Mouse (Mus musculus) forebrain, embryonic 13.5 days (tissue): ENCODE measurements around the gene Ppp1r12b. TPM values are rescaled to one million over a fixed set of nuclear protein-coding genes. Genes with fewer than 3 reads are reported as not detected.

Experiments used
- ATAC-seq: fragments of 200-750 bp; cut with Nextera tagmentation; 2 replicates; pipeline ENCODE4 v1.8.0; 2017
- H3K27ac ChIP-seq: fragments of 300-500 bp; sonication (generic); 2 replicates; pipeline ENCODE4 v1.5.1; 2015; ENCODE audit warnings: inconsistent platforms, mild to moderate bottlenecking, moderate library complexity
- H3K27me3 ChIP-seq: fragments of 300-500 bp; sonication (generic); 2 replicates; pipeline ENCODE4 v1.6.1; 2015; ENCODE audit warnings: mild to moderate bottlenecking, inconsistent platforms
- H3K36me3 ChIP-seq: fragments of 300-500 bp; sonication (generic); 2 replicates; pipeline ENCODE4 v1.6.1; 2015; ENCODE audit warnings: mild to moderate bottlenecking, inconsistent platforms; ENCODE audit not compliant: poor library complexity, severe bottlenecking
- H3K4me1 ChIP-seq: fragments of 300-500 bp; sonication (generic); 2 replicates; pipeline ENCODE4 v1.6.1; 2015; ENCODE audit warnings: inconsistent platforms
- H3K4me2 ChIP-seq: fragments of 300-500 bp; sonication (generic); 2 replicates; pipeline ENCODE4 v1.6.1; 2015; ENCODE audit warnings: inconsistent platforms, mild to moderate bottlenecking, moderate library complexity
- H3K4me3 ChIP-seq: fragments of 300-500 bp; sonication (generic); 2 replicates; pipeline ENCODE4 v1.5.1; 2015; ENCODE audit warnings: mild to moderate bottlenecking, inconsistent platforms
- H3K9ac ChIP-seq: fragments of 300-500 bp; sonication (generic); 2 replicates; pipeline ENCODE4 v1.6.1; 2015; ENCODE audit warnings: mild to moderate bottlenecking, inconsistent platforms
- H3K9me3 ChIP-seq: fragments of 300-500 bp; sonication (generic); replicated peaks from 2 replicates; pipeline ENCODE4 v1.6.1; 2016; ENCODE audit warnings: inconsistent platforms
- WGBS: fragments of 180-500 bp; shearing (Covaris S2); methylation state at CpG from one replicate; pipeline ENCODE4 v1.1.7; 2015; 5-methylcytosine and 5-hydroxymethylcytosine counted together
- polyA plus RNA-seq: library from polyadenylated mRNA; unstranded; fragments of >200 nt; fragmentation: Nextera tagmentation; extraction: Ambion mirVana; gene quantifications from 2 replicates; pipeline ENCODE4 v1.2.1, GENCODE M21; 2015

The Ppp1r12b gene
- polyA plus RNA-seq = 11.2 and 12.0 TPM in 2 replicates

DNA sequence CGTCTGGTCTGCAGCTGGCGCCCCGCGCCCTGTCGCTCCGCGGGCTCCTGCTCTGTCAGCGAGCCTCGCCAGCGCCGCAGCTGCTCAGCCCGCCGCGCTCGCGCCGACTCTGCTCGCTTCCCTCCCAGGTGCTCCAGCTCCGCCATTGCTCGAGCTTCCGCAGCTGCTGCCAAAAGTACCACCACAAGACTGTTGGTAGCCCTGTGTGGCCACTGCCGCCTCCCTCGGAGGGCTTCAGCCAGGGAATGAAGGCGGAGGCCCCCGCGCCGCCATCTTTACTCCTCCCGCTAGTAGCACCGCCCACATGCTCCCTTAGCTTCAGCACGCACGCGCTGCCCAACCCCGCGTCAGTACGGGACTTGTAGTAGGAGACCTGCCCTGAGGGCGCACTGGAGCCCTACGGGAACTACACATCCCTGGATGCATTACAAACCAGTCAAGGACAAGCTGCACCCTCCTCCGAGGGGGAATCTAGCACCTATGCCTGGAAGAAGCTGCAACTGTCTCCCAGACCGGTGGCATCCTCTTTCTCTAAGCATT lies at the start of gene Ppp1r12b:
Ppp1r12b (minus strand) TSS at position 306 of the 540 bp plus-strand sequence.
- Histone ChIP-seq H3K4me3 (peak within 1 kb of the TSS; percentile 75), H3K27me3 (no peaks in the 10 kb centered on the region), H3K4me2 (peak within 1 kb of the TSS; percentile 83), H3K36me3 (no peaks in the 10 kb centered on the region), H3K9ac (peak within 1 kb of the TSS; percentile 86), H3K27ac (peak within 1 kb of the TSS; percentile 90), H3K9me3 (no peaks in the 10 kb centered on the region), H3K4me1 (peaks cover 14% of the 10 kb centered on the region)
- WGBS = 0% methylated on average over 38 of the region's 39 CpGs
- ATAC-seq = peak; percentile 99

- Histone ChIP-seq H3K27ac (no peak overlapping the region), H3K27me3 (no peaks in the 10 kb centered on the region), H3K4me1 (no peaks in the 10 kb centered on the region), H3K9me3 (no peaks in the 10 kb centered on the region), H3K36me3 (no peaks in the 10 kb centered on the region), H3K4me2 (no peak overlapping the region), H3K4me3 (no peak overlapping the region), H3K9ac (no peak overlapping the region)
- peak; percentile 48; the same call in 1 of the 2 replicates for ATAC-seq
- WGBS = 26% methylated on average over 4 of the region's 4 CpGs
Observed at GRCm38 (mm10) chr1:135003346-135003745, 47.6 kb upstream of the Ppp1r12b start.

DNA sequence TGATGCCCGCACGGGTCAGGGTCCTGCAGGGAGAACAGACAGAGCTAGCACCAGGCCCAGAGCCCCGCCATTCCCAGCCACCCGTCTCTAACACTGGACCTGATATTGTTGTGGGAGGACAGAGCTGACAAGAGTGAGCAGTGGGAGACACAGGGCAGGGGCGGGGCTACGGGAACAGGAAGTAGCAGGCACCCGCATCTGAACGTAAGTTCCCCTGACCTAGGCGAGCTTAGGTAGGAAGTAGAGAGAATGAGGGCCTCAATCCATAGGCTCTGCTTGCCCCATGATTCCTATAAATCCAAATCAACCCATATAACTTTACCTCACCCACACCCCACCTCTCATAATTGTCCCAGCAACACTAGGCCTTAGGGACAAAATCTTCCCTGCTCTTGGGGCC lies 44.8 kb upstream of the Ppp1r12b start:
- WGBS = 89% methylated on average over 9 of the region's 9 CpGs
- ATAC-seq = no peak

DNA sequence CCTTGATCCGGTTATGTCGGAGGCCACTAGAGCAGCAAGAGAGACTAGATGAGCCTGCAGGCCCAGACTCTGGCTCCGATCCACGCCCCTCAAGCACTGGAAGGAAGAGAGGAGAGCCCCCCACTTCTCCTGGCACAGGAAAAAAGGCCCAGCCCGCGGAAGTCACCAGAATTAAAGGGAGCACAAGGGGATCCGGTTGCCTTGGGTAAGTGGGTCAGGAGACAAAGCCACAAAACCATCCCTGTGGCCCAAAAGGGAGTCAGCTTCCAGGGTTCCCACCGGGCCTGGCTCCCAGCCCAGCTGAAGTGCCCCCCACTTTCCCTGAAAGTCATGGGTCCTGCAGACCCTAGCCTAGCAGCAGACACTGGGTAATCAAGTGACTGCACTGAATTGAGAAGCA lies 42.5 kb upstream of the Ppp1r12b start:
- Histone ChIP-seq H3K4me3 (no peak overlapping the region), H3K4me2 (no peak overlapping the region), H3K9me3 (no peaks in the 10 kb centered on the region), H3K27me3 (no peaks in the 10 kb centered on the region), H3K9ac (no peak overlapping the region), H3K27ac (no peak overlapping the region), H3K36me3 (no peaks in the 10 kb centered on the region), H3K4me1 (peaks cover 5% of the 10 kb centered on the region; the same call in 1 of the 2 replicates)
- ATAC-seq = no peak
- WGBS = 86% methylated on average over 8 of the region's 8 CpGs

More for the DNA sequence above, 44.8 kb upstream of the Ppp1r12b start:
- no peaks in the 10 kb centered on the region for H3K27me3 ChIP-seq
- no peak overlapping the region for H3K9ac ChIP-seq
- H3K4me1 ChIP-seq = peaks cover 2% of the 10 kb centered on the region; the same call in 1 of the 2 replicates
- H3K9me3 ChIP-seq = no peaks in the 10 kb centered on the region
- H3K36me3 ChIP-seq = no peaks in the 10 kb centered on the region
- H3K27ac ChIP-seq = no peak overlapping the region
- no peak overlapping the region for H3K4me2 ChIP-seq
- H3K4me3 ChIP-seq = no peak overlapping the region

DNA sequence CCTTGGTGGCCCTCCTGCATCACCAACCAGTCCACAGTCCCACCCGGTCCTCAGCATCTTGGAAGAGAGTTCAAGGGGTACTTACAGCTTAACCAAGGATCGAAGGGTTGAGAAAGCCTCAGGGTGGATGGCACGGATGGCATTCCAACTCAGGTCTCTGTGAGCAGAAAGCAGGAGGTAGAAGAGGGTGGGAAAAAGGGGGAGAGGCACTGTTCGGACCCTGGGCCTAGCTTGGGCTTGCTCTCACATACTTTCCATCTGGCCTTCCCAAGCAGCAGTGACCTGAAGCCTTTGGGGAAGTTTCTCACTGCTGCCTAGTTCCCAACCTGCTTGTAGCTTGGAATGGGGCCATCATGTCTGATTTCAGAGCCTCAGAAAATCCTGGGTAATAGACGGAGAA lies 41.8 kb upstream of the Ppp1r12b start:
- no peak overlapping the region for H3K27ac ChIP-seq
- no peaks in the 10 kb centered on the region for H3K27me3 ChIP-seq
- no peak overlapping the region for H3K4me3 ChIP-seq
- no peaks in the 10 kb centered on the region for H3K9me3 ChIP-seq
- WGBS = 80% methylated on average over 5 of the region's 5 CpGs
- H3K4me1 ChIP-seq = peaks cover 5% of the 10 kb centered on the region; the same call in 1 of the 2 replicates
- H3K4me2 ChIP-seq = no peak overlapping the region
- no peak for ATAC-seq
- no peak overlapping the region for H3K9ac ChIP-seq
- H3K36me3 ChIP-seq = no peaks in the 10 kb centered on the region

DNA sequence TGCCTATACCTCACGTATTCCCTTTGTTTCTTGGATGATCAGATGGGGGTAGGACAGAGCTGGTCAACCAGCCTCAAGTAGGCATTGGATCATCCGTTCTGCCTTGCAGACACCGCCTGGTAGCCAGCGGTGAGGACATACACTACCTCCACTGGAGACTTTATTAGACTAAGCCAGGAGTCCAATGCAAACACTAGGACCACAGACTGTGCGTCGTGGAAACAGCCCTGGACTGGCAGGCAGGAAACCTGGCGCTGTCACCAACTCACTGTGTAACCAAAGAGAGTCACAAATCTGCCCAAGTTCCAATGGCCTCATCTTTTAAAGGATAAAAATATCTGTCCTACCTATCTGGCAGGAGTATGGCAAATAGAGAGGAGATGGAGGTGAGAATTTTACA lies 40.7 kb upstream of the Ppp1r12b start:
- Histone ChIP-seq H3K4me1 (peaks cover 5% of the 10 kb centered on the region; the same call in 1 of the 2 replicates), H3K9me3 (no peaks in the 10 kb centered on the region), H3K4me3 (no peak overlapping the region), H3K27me3 (no peaks in the 10 kb centered on the region), H3K4me2 (no peak overlapping the region), H3K9ac (no peak overlapping the region), H3K27ac (no peak overlapping the region), H3K36me3 (no peaks in the 10 kb centered on the region)
- WGBS = 90% methylated on average over 7 of the region's 7 CpGs
- ATAC-seq = no peak

DNA sequence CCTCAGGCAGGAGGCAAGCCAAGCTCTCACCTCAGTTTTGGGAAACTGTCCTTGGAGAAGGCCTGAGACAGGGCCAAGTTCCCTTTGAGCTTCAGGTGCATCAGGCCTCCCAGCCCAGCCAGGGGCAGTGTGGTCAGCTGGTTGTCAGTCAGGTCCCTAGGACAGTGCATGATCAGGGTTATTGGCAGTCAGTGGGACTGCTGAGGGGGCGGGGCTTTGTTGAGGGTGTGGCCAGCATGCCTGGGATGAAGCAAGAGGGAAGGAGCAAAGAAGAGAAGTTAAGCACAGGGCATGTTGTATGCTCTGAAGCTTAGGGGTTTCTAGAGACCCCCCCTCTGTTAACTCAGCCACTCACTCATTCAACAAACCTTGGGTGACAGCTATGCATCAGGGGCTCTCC lies 40.2 kb upstream of the Ppp1r12b start:
- 33% methylated on average over 1 of the region's 1 CpGs for WGBS
- H3K4me1 ChIP-seq = peaks cover 5% of the 10 kb centered on the region; the same call in 1 of the 2 replicates
- no peak for ATAC-seq

DNA sequence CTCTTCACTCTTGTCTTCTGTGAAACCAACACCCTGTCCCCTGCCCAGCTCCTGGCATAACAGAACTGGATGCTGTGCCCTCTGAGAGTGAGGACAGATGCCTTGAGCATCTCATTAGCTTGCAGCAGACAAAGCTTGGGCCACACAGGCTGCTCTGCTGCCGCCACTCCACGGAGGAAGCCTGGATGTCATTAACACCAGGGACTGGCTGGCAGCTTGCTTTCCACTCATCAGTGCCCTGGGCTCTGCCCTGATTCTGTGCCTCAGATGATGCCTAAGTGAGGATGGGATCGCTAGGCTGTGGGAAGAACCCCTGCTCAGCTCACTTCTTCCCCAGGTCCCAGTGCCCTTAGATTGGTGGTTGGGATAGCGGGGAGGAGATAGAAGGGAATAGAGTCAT lies 39.7 kb upstream of the Ppp1r12b start:
- H3K27me3 ChIP-seq = peaks cover 5% of the 10 kb centered on the region; the same call in 1 of the 2 replicates
- H3K27ac ChIP-seq = no peak overlapping the region
- no peaks in the 10 kb centered on the region for H3K9me3 ChIP-seq
- peaks cover 5% of the 10 kb centered on the region; the same call in 1 of the 2 replicates for H3K4me1 ChIP-seq
- H3K4me3 ChIP-seq = no peak overlapping the region
- no peaks in the 10 kb centered on the region for H3K36me3 ChIP-seq
- ATAC-seq = no peak
- WGBS = 40% methylated on average over 4 of the region's 4 CpGs
- no peak overlapping the region for H3K9ac ChIP-seq
- H3K4me2 ChIP-seq = no peak overlapping the region

More for the DNA sequence above, 40.2 kb upstream of the Ppp1r12b start:
- Histone ChIP-seq H3K4me2 (no peak overlapping the region), H3K4me3 (no peak overlapping the region), H3K36me3 (no peaks in the 10 kb centered on the region), H3K9ac (no peak overlapping the region), H3K9me3 (no peaks in the 10 kb centered on the region), H3K27me3 (0 out of 2 replicates have a peak, but pooled peaks cover under 1% of the 10 kb centered on the region), H3K27ac (no peak overlapping the region)

DNA sequence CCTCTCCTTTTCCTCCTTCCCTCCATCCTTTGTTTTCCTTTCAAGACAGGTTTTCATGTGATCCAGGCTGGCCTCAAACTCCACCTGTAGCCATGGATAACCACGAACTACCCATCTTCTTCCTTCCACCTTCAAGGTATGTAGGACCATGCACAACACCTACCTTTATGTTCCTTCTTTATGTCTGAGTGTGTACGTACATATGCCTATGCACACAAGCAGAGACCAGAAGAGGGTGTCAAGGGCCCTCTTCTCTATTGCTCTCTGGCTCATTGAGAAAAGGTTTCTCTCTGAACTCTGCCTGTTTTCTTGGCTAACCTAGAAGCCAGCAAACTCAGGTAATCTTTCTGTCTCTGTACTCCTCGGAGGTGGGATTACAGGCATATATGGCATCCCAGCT lies 39.0 kb upstream of the Ppp1r12b start:
- Histone ChIP-seq H3K36me3 (no peaks in the 10 kb centered on the region), H3K4me1 (peaks cover 5% of the 10 kb centered on the region; the same call in 1 of the 2 replicates), H3K27ac (no peak overlapping the region), H3K9me3 (no peaks in the 10 kb centered on the region), H3K4me3 (no peak overlapping the region), H3K27me3 (peaks cover 9% of the 10 kb centered on the region), H3K4me2 (no peak overlapping the region), H3K9ac (no peak overlapping the region)
- WGBS = 84% methylated on average over 3 of the region's 3 CpGs
- no peak for ATAC-seq

- no peaks in the 10 kb centered on the region for H3K9me3 ChIP-seq
- no peaks in the 10 kb centered on the region for H3K36me3 ChIP-seq
- ATAC-seq = no peak
- no peak overlapping the region for H3K4me2 ChIP-seq
- WGBS = 54% methylated on average over 8 of the region's 8 CpGs
- H3K27me3 ChIP-seq = peaks cover 15% of the 10 kb centered on the region
- no peak overlapping the region for H3K27ac ChIP-seq
- no peak overlapping the region for H3K9ac ChIP-seq
- no peak overlapping the region for H3K4me3 ChIP-seq
- H3K4me1 ChIP-seq = peaks cover 14% of the 10 kb centered on the region; the same call in 1 of the 2 replicates
Observed at GRCm38 (mm10) chr1:134992046-134992645, 36.4 kb upstream of the Ppp1r12b start.

DNA sequence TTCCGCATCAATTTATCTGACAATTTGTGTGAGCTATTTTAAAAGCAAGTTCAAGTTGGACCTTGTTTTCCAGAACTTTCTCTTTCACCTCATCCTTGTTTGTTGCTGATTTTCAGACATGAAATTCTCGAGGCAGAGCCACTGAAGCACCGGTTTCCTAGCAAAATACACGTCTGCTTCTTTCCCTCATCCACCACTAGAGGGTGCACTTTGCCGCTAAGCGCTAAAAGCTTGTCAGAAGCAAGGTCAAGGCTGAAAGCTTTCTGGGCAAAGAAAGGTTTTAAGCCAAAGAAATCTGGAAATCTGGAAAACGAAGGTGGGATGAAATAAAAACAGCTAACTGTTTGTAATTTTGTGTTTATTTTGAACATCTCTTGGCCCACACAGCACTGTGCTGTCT lies 33.6 kb upstream of the Ppp1r12b start:
- WGBS = 7% methylated on average over 7 of the region's 7 CpGs
- Histone ChIP-seq H3K36me3 (no peaks in the 10 kb centered on the region), H3K4me2 (no peak overlapping the region), H3K27ac (no peak overlapping the region), H3K9me3 (no peaks in the 10 kb centered on the region), H3K4me1 (peaks cover 10% of the 10 kb centered on the region; the same call in 1 of the 2 replicates), H3K9ac (no peak overlapping the region), H3K27me3 (peaks cover 21% of the 10 kb centered on the region), H3K4me3 (no peak overlapping the region)
- ATAC-seq = no peak

GRCm38 (mm10) chr1:134987962-134988341 lies 32.2 kb upstream of the Ppp1r12b start:
- Histone ChIP-seq H3K27me3 (peaks cover 21% of the 10 kb centered on the region), H3K9me3 (no peaks in the 10 kb centered on the region), H3K4me3 (peak overlapping the region; percentile 47), H3K4me1 (peaks cover 10% of the 10 kb centered on the region; the same call in 1 of the 2 replicates), H3K4me2 (peak overlapping the region; percentile 81), H3K9ac (peak overlapping the region; percentile 66), H3K27ac (no peak overlapping the region), H3K36me3 (no peaks in the 10 kb centered on the region)
- 6% methylated on average over 14 of the region's 14 CpGs for WGBS
- ATAC-seq = peak; percentile 25; the same call in 1 of the 2 replicates
